Mouse (Mus musculus): ENCODE measurements at regions not wholly inside any gene's neighbourhood (a gene's known extent, or its start where the extent isn't known, plus 50 kb on each side); places are given as distances from the start of the nearest gene placed in this dataset.

GRCm38 (mm10) chr17:51892856-51893255 is 59.8 kb upstream of the Satb1 start:
- Histone ChIP-seq H3K27ac (ENCODE audit: low read length) (no peak overlapping the region), H3K4me2 (ENCODE audit: low read depth, low read length) (no peak overlapping the region), H3K9ac (ENCODE audit: low read length) (no peak overlapping the region), H3K4me3 (ENCODE audit: low read length) (no peak overlapping the region), H3K27me3 (ENCODE audit: control insufficient read depth, insufficient read depth, low read depth, low read length) (no peaks in the 10 kb centered on the region), H3K9me3 (ENCODE audit: control insufficient read depth, low read length) (no peaks in the 10 kb centered on the region), H3K36me3 (ENCODE audit: control insufficient read depth, insufficient read depth, low read length) (no peaks in the 10 kb centered on the region), H3K4me1 (replicated peaks; ENCODE audit: control insufficient read depth, insufficient read depth, low read length) (no peaks in the 10 kb centered on the region)
- ATAC-seq (ENCODE audit: low read depth), result no peak
- 62% methylated on average over 3 of the region's 3 CpGs for WGBS

- Histone ChIP-seq H3K4me2 (ENCODE audit: low read depth, low read length) (no peak overlapping the region), H3K27ac (ENCODE audit: low read length) (no peak overlapping the region), H3K27me3 (ENCODE audit: control insufficient read depth, insufficient read depth, low read depth, low read length) (no peaks in the 10 kb centered on the region), H3K36me3 (ENCODE audit: control insufficient read depth, insufficient read depth, low read length) (no peaks in the 10 kb centered on the region), H3K4me1 (replicated peaks; ENCODE audit: control insufficient read depth, insufficient read depth, low read length) (no peaks in the 10 kb centered on the region), H3K9me3 (ENCODE audit: control insufficient read depth, low read length) (no peaks in the 10 kb centered on the region), H3K9ac (ENCODE audit: low read length) (no peak overlapping the region), H3K4me3 (ENCODE audit: low read length) (no peak overlapping the region)
- ATAC-seq (ENCODE audit: low read depth), result no peak
- 63% methylated on average over 4 of the region's 4 CpGs for WGBS
Measured at GRCm38 (mm10) chr17:51892159-51892558, 59.1 kb upstream of the Satb1 start.

Measured in lung, embryonic 16.5 days (tissue).